ENCODE assay signal across 21 mouse cellular contexts in genomic region chr12:8321506-8321905, GRCm38 (mm10). TPM values are rescaled to one million over a fixed set of nuclear protein-coding genes. Genes with fewer than 3 reads are reported as not detected.
DNase-seq lines count a peak whose midpoint lies in the region; ATAC-seq lines count a peak whose summit lies in the region.
"Had no signal": no experiment of that assay in that cellular context is flagged by ENCODE, and none has a peak within 500 bp of the region (broad histone marks: within the 10 kb centered on the region; RNA-seq: fewer than 3 reads in every experiment).

No protein-coding gene starts in this region.

- no peak overlapping the region for H3K4me2 ChIP-seq in hindbrain, embryonic 12.5 days (replicated peaks)
- H3K4me2 ChIP-seq: embryonic facial prominence, embryonic 15.5 days; heart, embryonic 12.5 days; hindbrain, embryonic 15.5 days had no signal

- H3K36me3 ChIP-seq in hindbrain, embryonic 12.5 days: peaks cover 35% of the 10 kb centered on the region

- no peak overlapping the region for H3K9ac ChIP-seq in hindbrain, embryonic 12.5 days
- H3K9ac ChIP-seq: embryonic facial prominence, embryonic 15.5 days; heart, embryonic 12.5 days; hindbrain, embryonic 15.5 days had no signal

- no peak for ATAC-seq in hindbrain, embryonic 12.5 days (ENCODE audit: low FRiP score)
- ATAC-seq: forebrain, embryonic 14.5 days had no signal

- H3K9me3 ChIP-seq in hindbrain, embryonic 12.5 days (replicated peaks): no peaks in the 10 kb centered on the region
- H3K9me3 ChIP-seq: embryonic facial prominence, embryonic 15.5 days; forebrain, embryonic 10.5 days; heart, embryonic 12.5 days; hindbrain, embryonic 10.5 days; hindbrain, embryonic 15.5 days had no signal

- H3K27me3 ChIP-seq in hindbrain, embryonic 12.5 days: no peaks in the 10 kb centered on the region
- H3K27me3 ChIP-seq: embryonic facial prominence, embryonic 15.5 days; heart, embryonic 12.5 days; hindbrain, embryonic 15.5 days had no signal

- 95% methylated on average over 10 of the region's 10 CpGs for WGBS in hindbrain, embryonic 12.5 days

- H3K4me1 ChIP-seq in hindbrain, embryonic 12.5 days: no peaks in the 10 kb centered on the region
- H3K4me1 ChIP-seq: heart, embryonic 12.5 days; hindbrain, embryonic 10.5 days; hindbrain, embryonic 15.5 days had no signal

- DNase-seq in layer of hippocampus, adult 11-12 months (ENCODE audit: low spot score): peak; percentile 28
- no peak for DNase-seq in layer of hippocampus, adult 9-10 months (ENCODE audit: low spot score)
- DNase-seq in MN1 (ENCODE audit: low spot score): peak; percentile 51
- peak; percentile 85 for DNase-seq in adrenal gland, postnatal 14 days
- DNase-seq in spleen, postnatal 4 days (ENCODE audit: low spot score in 2 of 2): no peak
- no peak for DNase-seq in right cerebral cortex, adult 18-20 months
- DNase-seq: cerebellum, adult 8-10 months; embryo, embryonic 11 days; gastrocnemius, adult 2 months; gastrocnemius, postnatal 25 days had no signal

- H3K27ac ChIP-seq in hindbrain, embryonic 12.5 days: no peak overlapping the region
- H3K27ac ChIP-seq: embryonic facial prominence, embryonic 15.5 days; forebrain, embryonic 10.5 days; gastrocnemius, adult 2 months; hindbrain, embryonic 10.5 days; hindbrain, embryonic 15.5 days had no signal

- no peak overlapping the region for H3K4me3 ChIP-seq in hindbrain, embryonic 12.5 days
- H3K4me3 ChIP-seq: embryonic facial prominence, embryonic 15.5 days; erythroblast, embryonic 14.5 days; forebrain, embryonic 10.5 days; gastrocnemius, adult 2 months; heart, embryonic 12.5 days; hindbrain, embryonic 10.5 days; hindbrain, embryonic 15.5 days had no signal

RNA-seq across cellular contexts. Expression of gene Hs1bp3, which starts 8.3 kb away (rescaled TPM):
- total RNA-seq in adrenal gland, postnatal 14 days (2021): 12.4 and 15.1 TPM in 2 replicates
- polyA plus RNA-seq in hindbrain, embryonic 12.5 days (2016; fragmentation: Nextera tagmentation; extraction: Ambion mirVana): 13.2 and 14.6 TPM in 2 replicates

RNA-seq across cellular contexts. Expression of gene Gdf7, which starts 19.8 kb away (rescaled TPM):
- not detected in 2 replicates for total RNA-seq in adrenal gland, postnatal 14 days (2021)
- 1.9 and 2.3 TPM in 2 replicates for polyA plus RNA-seq in hindbrain, embryonic 12.5 days (2016; fragmentation: Nextera tagmentation; extraction: Ambion mirVana)
- total RNA-seq: common myeloid progenitor, adult 5-6 weeks; gastrocnemius, adult 2 months; gastrocnemius, postnatal 25 days; granulocyte monocyte progenitor cell, adult 5-6 weeks had no signal
- polyA plus RNA-seq: erythroblast, embryonic 14.5 days; forebrain, embryonic 10.5 days; forebrain, embryonic 14.5 days; heart, embryonic 16.5 days had no signal

Comparison
In these comparisons a context has a peak if more than half of its experiments do, and no peak if none do; other contexts are left out.
1. DNase-seq: peak in layer of hippocampus, adult 11-12 months (single experiment), MN1 (single experiment) and adrenal gland, postnatal 14 days (single experiment); none in layer of hippocampus, adult 9-10 months (single experiment), spleen, postnatal 4 days (0 of 2) and right cerebral cortex, adult 18-20 months (single experiment).